Mouse (Mus musculus) spleen, adult 2 months (tissue): Measurements from ENCODE around the gene Pigu.

ENCODE experiments used
- CTCF ChIP-seq: fragments of 200-500 bp; IDR thresholded peaks from 2 replicates; pipeline ENCODE4 v1.5.1; 2011; ENCODE audit warnings: mild to moderate bottlenecking, inconsistent platforms; ENCODE audit not compliant: insufficient read depth, insufficient read length, insufficient replicate concordance; ENCODE audit errors: extremely low read depth
- POLR2A ChIP-seq: fragments of 200-500 bp; IDR thresholded peaks from 2 replicates; pipeline ENCODE4 v1.6.1; 2011; ENCODE audit warnings: low read depth, low read length, inconsistent platforms

DNA sequence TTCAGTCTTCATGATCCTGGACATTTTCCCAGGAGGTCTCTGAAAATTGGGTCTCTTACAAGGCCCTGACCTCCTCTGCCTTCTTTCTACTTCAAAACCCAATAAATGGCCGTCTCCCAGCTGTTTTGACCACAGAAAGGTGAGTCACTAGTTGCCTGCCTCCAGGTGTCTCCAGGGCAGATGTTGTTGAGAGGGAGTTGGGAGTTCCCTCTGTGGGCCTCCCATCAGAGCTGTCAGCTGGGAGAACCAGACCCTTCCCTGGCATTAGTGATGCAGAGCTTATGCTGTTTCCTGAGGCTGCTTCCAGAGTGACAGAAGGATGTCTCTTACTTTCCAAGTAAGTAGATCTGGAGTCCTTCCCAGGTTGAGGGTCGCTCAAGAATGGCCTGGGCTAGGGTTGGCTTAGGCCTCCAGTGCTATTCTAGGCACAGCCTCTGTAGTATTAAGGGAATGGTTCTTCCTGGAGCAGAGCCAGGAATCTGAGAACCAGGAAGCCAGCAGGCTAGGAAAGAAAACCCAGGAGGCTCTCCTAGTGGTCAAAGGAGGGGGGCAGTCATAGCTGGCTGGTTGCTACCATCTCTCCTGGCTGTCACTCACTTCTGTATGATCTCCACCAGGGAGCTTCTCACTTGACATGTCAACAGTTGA, 25.7 kb upstream of the Pigu start:
- TF ChIP-seq CTCF, result no peak
- TF ChIP-seq POLR2A, result no peak
